8 mouse cellular contexts compared by ENCODE assay signal in the genomic region with DNA sequence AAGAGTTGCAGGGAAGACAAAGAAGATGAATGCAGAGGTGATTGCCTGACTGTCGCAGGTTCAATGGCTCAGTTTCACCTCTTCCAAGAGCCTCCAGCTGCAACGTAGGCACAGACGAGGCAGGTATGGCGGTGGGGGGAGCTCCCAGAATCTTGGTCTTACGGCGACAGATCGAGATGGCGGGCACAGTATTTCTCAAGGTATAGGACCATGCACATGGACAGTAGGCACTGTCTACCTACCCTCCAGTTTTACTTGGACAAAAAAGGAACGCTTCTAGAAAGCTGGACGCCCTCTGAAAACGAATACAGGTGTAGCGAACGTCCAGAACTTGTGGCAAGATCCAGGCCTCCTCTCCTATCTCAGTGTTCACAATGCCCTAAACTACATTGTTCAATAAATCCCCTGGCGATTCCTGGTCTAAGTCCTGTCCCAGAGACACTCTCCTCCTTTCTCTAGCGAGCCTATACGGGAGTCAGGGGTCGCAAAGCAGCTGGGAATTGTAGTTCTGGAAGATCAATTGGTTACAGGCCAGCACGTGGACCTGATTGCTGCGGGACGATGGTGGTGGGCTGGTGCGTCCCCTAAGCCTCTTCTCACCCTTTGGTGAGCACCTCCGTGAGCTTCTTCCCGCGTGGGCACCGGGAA. TPM values are rescaled to one million over a fixed set of nuclear protein-coding genes. Genes with fewer than 3 reads are reported as not detected.
A peak's percentile ranks its signal among the peaks of the same experiment; 100 is the strongest.
DNase-seq lines count a peak whose midpoint lies in the region; ATAC-seq lines count a peak whose summit lies in the region.

No protein-coding gene starts in this region.

- peak; percentile 77 for DNase-seq in left cerebral cortex, adult 11 months (ENCODE audit: low spot score)
- no peak for DNase-seq in left cerebral cortex, postnatal 36 days (ENCODE audit: low spot score in 2 of 2)
- DNase-seq in brain, embryonic 18.5 days (ENCODE audit: low read depth, low spot score), result peak; percentile 83
- peak; percentile 95 for DNase-seq in forebrain, embryonic 14.5 days (ENCODE audit: low spot score)
- DNase-seq in natural killer cell, adult 2 months (ENCODE audit: low spot score in 2 of 2), result no peak

- no peaks in the 10 kb centered on the region for H3K9me3 ChIP-seq in forebrain, embryonic 14.5 days (replicated peaks; ENCODE audit: control insufficient read depth, low read length)
- no peaks in the 10 kb centered on the region for H3K9me3 ChIP-seq in kidney, embryonic 15.5 days (replicated peaks)
- no peaks in the 10 kb centered on the region for H3K9me3 ChIP-seq in liver, embryonic 16.5 days (replicated peaks; ENCODE audit: control insufficient read depth, low read length)
- no peaks in the 10 kb centered on the region for H3K9me3 ChIP-seq in neural tube, embryonic 14.5 days (ENCODE audit: control insufficient read depth, low read length)

- H3K4me2 ChIP-seq in forebrain, embryonic 14.5 days (ENCODE audit: low read length), result peak overlapping the region; percentile 71
- peak overlapping the region; percentile 82 for H3K4me2 ChIP-seq in kidney, embryonic 15.5 days
- peak overlapping the region; percentile 87 for H3K4me2 ChIP-seq in liver, embryonic 16.5 days (ENCODE audit: low read depth, low read length)
- peak overlapping the region; percentile 80 for H3K4me2 ChIP-seq in neural tube, embryonic 14.5 days (ENCODE audit: low read depth, low read length)

- H3K9ac ChIP-seq in forebrain, embryonic 14.5 days (ENCODE audit: low read length), result peak overlapping the region; percentile 85
- H3K9ac ChIP-seq in kidney, embryonic 15.5 days, result peak overlapping the region; percentile 90
- peak overlapping the region; percentile 71 for H3K9ac ChIP-seq in liver, embryonic 16.5 days (ENCODE audit: low read depth, low read length)
- peak overlapping the region; percentile 73 for H3K9ac ChIP-seq in neural tube, embryonic 14.5 days (replicated peaks; ENCODE audit: low read depth, low read length)

- no peaks in the 10 kb centered on the region for H3K27me3 ChIP-seq in forebrain, embryonic 14.5 days (replicated peaks; ENCODE audit: control insufficient read depth, insufficient read depth, low read length)
- no peaks in the 10 kb centered on the region for H3K27me3 ChIP-seq in kidney, embryonic 15.5 days
- H3K27me3 ChIP-seq in liver, embryonic 16.5 days (ENCODE audit: control insufficient read depth, insufficient read depth, low read depth, low read length), result no peaks in the 10 kb centered on the region
- no peaks in the 10 kb centered on the region for H3K27me3 ChIP-seq in neural tube, embryonic 14.5 days (ENCODE audit: control insufficient read depth, insufficient read depth, low read length)

- intact Hi-C loops in left cerebral cortex, postnatal 36 days (cut with DNase I), result loop anchor here (1.0 to 10.0 kb wide), 3 partner anchors 22 to 185 kb away; partner anchors contain the start of genes Gm17949 and Gtf2f1

- ATAC-seq in forebrain, embryonic 14.5 days, result peak; percentile 94
- peak; percentile 94 for ATAC-seq in kidney, embryonic 15.5 days (replicated peaks; ENCODE audit: low FRiP score)
- peak; percentile 83 for ATAC-seq in liver, embryonic 16.5 days (ENCODE audit: low read depth)
- ATAC-seq in neural tube, embryonic 14.5 days (ENCODE audit: low read depth), result peak; percentile 95

- H3K27ac ChIP-seq in forebrain, embryonic 14.5 days (ENCODE audit: low read depth, low read length), result peak overlapping the region; percentile 70
- peak overlapping the region; percentile 81 for H3K27ac ChIP-seq in kidney, embryonic 15.5 days
- H3K27ac ChIP-seq in liver, embryonic 16.5 days (ENCODE audit: low read length), result peak overlapping the region; percentile 62
- H3K27ac ChIP-seq in neural tube, embryonic 14.5 days (ENCODE audit: low read depth, low read length), result peak overlapping the region; percentile 84

- H3K4me1 ChIP-seq in forebrain, embryonic 14.5 days (ENCODE audit: control insufficient read depth, insufficient read depth, low read length), result peaks cover 7% of the 10 kb centered on the region
- peaks cover 14% of the 10 kb centered on the region for H3K4me1 ChIP-seq in kidney, embryonic 15.5 days
- peaks cover 15% of the 10 kb centered on the region for H3K4me1 ChIP-seq in liver, embryonic 16.5 days (ENCODE audit: control insufficient read depth, low read depth, low read length)
- 0 out of 2 replicates have a peak, but pooled peaks cover 6% of the 10 kb centered on the region for H3K4me1 ChIP-seq in neural tube, embryonic 14.5 days (ENCODE audit: control insufficient read depth, insufficient read depth, low read length)

- peak overlapping the region; percentile 82 for H3K4me3 ChIP-seq in forebrain, embryonic 14.5 days (ENCODE audit: low read depth, low read length)
- H3K4me3 ChIP-seq in kidney, embryonic 15.5 days (replicated peaks), result peak overlapping the region; percentile 91
- H3K4me3 ChIP-seq in liver, embryonic 16.5 days (ENCODE audit: low read depth, low read length), result peak overlapping the region; percentile 73
- H3K4me3 ChIP-seq in neural tube, embryonic 14.5 days (ENCODE audit: low read depth, low read length), result peak overlapping the region; percentile 85

- WGBS in forebrain, embryonic 14.5 days, result 3% methylated on average over 25 of the region's 25 CpGs
- 4% methylated on average over 25 of the region's 25 CpGs for WGBS in kidney, embryonic 15.5 days
- 2% methylated on average over 25 of the region's 25 CpGs for WGBS in liver, embryonic 16.5 days (ENCODE audit: insufficient replicate concordance)
- WGBS in neural tube, embryonic 14.5 days, result 4% methylated on average over 25 of the region's 25 CpGs

- H3K36me3 ChIP-seq in forebrain, embryonic 14.5 days (ENCODE audit: control insufficient read depth, insufficient read depth, low read length), result peaks cover 29% of the 10 kb centered on the region
- H3K36me3 ChIP-seq in kidney, embryonic 15.5 days, result peaks cover 33% of the 10 kb centered on the region
- H3K36me3 ChIP-seq in liver, embryonic 16.5 days (ENCODE audit: control insufficient read depth, insufficient read depth), result peaks cover 14% of the 10 kb centered on the region
- H3K36me3 ChIP-seq in neural tube, embryonic 14.5 days (ENCODE audit: control insufficient read depth, insufficient read depth, low read length), result peaks cover 16% of the 10 kb centered on the region

RNA-seq across cellular contexts. Expression of gene Clpp, which starts 0.5 kb away (rescaled TPM):
- total RNA-seq in left cerebral cortex, postnatal 36 days (2021), result 10 to 100 TPM; 66.6 to 68.3 TPM
- 173 and 209 TPM in 2 replicates for polyA plus RNA-seq in forebrain, embryonic 14.5 days (2014; fragmentation: Nextera tagmentation; extraction: Ambion mirVana)
- polyA plus RNA-seq in kidney, embryonic 15.5 days (2015; fragmentation: Nextera tagmentation; extraction: Ambion mirVana), result 150 and 165 TPM in 2 replicates
- 62.4 and 62.7 TPM in 2 replicates for polyA plus RNA-seq in liver, embryonic 16.5 days (2015; fragmentation: Nextera tagmentation; extraction: Ambion mirVana)
- polyA plus RNA-seq in neural tube, embryonic 14.5 days (2014; fragmentation: Nextera tagmentation; extraction: Ambion mirVana), result 167 and 195 TPM in 2 replicates

RNA-seq across cellular contexts. Expression of gene Alkbh7, which starts 7.5 kb away (rescaled TPM):
- total RNA-seq in left cerebral cortex, postnatal 36 days (2021), result 10 to 100 TPM; 20.5 to 26.2 TPM
- polyA plus RNA-seq in forebrain, embryonic 14.5 days (2014; fragmentation: Nextera tagmentation; extraction: Ambion mirVana), result 41.9 and 44.8 TPM in 2 replicates
- polyA plus RNA-seq in kidney, embryonic 15.5 days (2015; fragmentation: Nextera tagmentation; extraction: Ambion mirVana), result 55.3 and 56.7 TPM in 2 replicates
- 15.9 and 19.6 TPM in 2 replicates for polyA plus RNA-seq in liver, embryonic 16.5 days (2015; fragmentation: Nextera tagmentation; extraction: Ambion mirVana)
- 48.6 and 60.2 TPM in 2 replicates for polyA plus RNA-seq in neural tube, embryonic 14.5 days (2014; fragmentation: Nextera tagmentation; extraction: Ambion mirVana)

RNA-seq across cellular contexts. Expression of gene Acer1, which starts 7.7 kb away (rescaled TPM):
- not detected for total RNA-seq in left cerebral cortex, postnatal 36 days (2021)
- polyA plus RNA-seq in forebrain, embryonic 14.5 days (2014; fragmentation: Nextera tagmentation; extraction: Ambion mirVana), result not detected in 2 replicates
- polyA plus RNA-seq in kidney, embryonic 15.5 days (2015; fragmentation: Nextera tagmentation; extraction: Ambion mirVana), result 0.15 TPM in 1 of 2 replicates, not detected in the other
- not detected in 2 replicates for polyA plus RNA-seq in liver, embryonic 16.5 days (2015; fragmentation: Nextera tagmentation; extraction: Ambion mirVana)
- polyA plus RNA-seq in neural tube, embryonic 14.5 days (2014; fragmentation: Nextera tagmentation; extraction: Ambion mirVana), result not detected in 2 replicates

RNA-seq across cellular contexts. Expression of gene Pspn, which starts 10.2 kb away (rescaled TPM):
- not detected for total RNA-seq in left cerebral cortex, postnatal 36 days (2021)
- polyA plus RNA-seq in forebrain, embryonic 14.5 days (2014; fragmentation: Nextera tagmentation; extraction: Ambion mirVana), result 0.70 TPM in 2 replicates
- polyA plus RNA-seq in kidney, embryonic 15.5 days (2015; fragmentation: Nextera tagmentation; extraction: Ambion mirVana), result 0.87 and 1.3 TPM in 2 replicates
- not detected in 2 replicates for polyA plus RNA-seq in liver, embryonic 16.5 days (2015; fragmentation: Nextera tagmentation; extraction: Ambion mirVana)
- polyA plus RNA-seq in neural tube, embryonic 14.5 days (2014; fragmentation: Nextera tagmentation; extraction: Ambion mirVana), result not detected in 2 replicates

RNA-seq across cellular contexts. Expression of gene Gtf2f1, which starts 21.5 kb away (rescaled TPM):
- 10 to 100 TPM; 63.4 to 65.3 TPM for total RNA-seq in left cerebral cortex, postnatal 36 days (2021)
- polyA plus RNA-seq in forebrain, embryonic 14.5 days (2014; fragmentation: Nextera tagmentation; extraction: Ambion mirVana), result 70.7 and 78.9 TPM in 2 replicates
- 64.0 and 70.3 TPM in 2 replicates for polyA plus RNA-seq in kidney, embryonic 15.5 days (2015; fragmentation: Nextera tagmentation; extraction: Ambion mirVana)
- 45.4 and 47.0 TPM in 2 replicates for polyA plus RNA-seq in liver, embryonic 16.5 days (2015; fragmentation: Nextera tagmentation; extraction: Ambion mirVana)
- 65.7 and 69.6 TPM in 2 replicates for polyA plus RNA-seq in neural tube, embryonic 14.5 days (2014; fragmentation: Nextera tagmentation; extraction: Ambion mirVana)

Comparison
In these comparisons a context has a peak if more than half of its experiments do, and no peak if none do; other contexts are left out.
1. DNase-seq: peak in left cerebral cortex, adult 11 months (single experiment), brain, embryonic 18.5 days (single experiment) and forebrain, embryonic 14.5 days (single experiment); none in left cerebral cortex, postnatal 36 days (0 of 2) and natural killer cell, adult 2 months (0 of 2).
2. Peak in every context shown above with its lines, with median percentiles within 50 percentile points of each other: ATAC-seq, H3K27ac ChIP-seq, H3K4me2 ChIP-seq, H3K4me3 ChIP-seq and H3K9ac ChIP-seq.